Mouse (Mus musculus) lung, adult 2 months (tissue): Measurements from ENCODE around the gene Wdr70. TPM values are rescaled to one million over a fixed set of nuclear protein-coding genes. Genes with fewer than 3 reads are reported as not detected.

Experiments used
- DNase-seq: peaks from one replicate; pipeline ENCODE4 v3.0.0; 2022
- H3K4me1 ChIP-seq: fragments of 200-500 bp; 2 replicates; pipeline ENCODE4 v1.6.1; 2011; ENCODE audit warnings: low read length; ENCODE audit not compliant: control insufficient read depth, insufficient read depth
- H3K4me3 ChIP-seq: fragments of 200-500 bp; replicated peaks from 2 replicates; pipeline ENCODE3; 2011; ENCODE audit warnings: low read depth, mild to moderate bottlenecking, control low read depth, low read length; ENCODE audit errors: extremely low read depth
- CTCF ChIP-seq: fragments of 200-500 bp; IDR thresholded peaks from 2 replicates; pipeline ENCODE4 v1.5.1; 2011; ENCODE audit warnings: mild to moderate bottlenecking, low read length, control low read depth; ENCODE audit not compliant: insufficient read depth
- POLR2A ChIP-seq: fragments of 200-500 bp; IDR thresholded peaks from 2 replicates; pipeline ENCODE4 v1.6.1; 2011; ENCODE audit warnings: low read depth, mild to moderate bottlenecking, control low read depth, low read length, borderline replicate concordance; ENCODE audit errors: extremely low read depth
- WGBS: fragments of 180-500 bp; shearing (Covaris S2); methylation state at CpG from one replicate; pipeline ENCODE4 v1.1.7; 2018; 5-methylcytosine and 5-hydroxymethylcytosine counted together
- polyA plus RNA-seq: library from polyadenylated mRNA; depleted of rRNA; stranded (reverse); fragments of >200 nt; gene quantifications from 2 replicates; pipeline ENCODE4 v1.2.3, GENCODE M21; 2012

Gene Wdr70
- polyA plus RNA-seq, 1 experiment: 10.9 TPM

DNA sequence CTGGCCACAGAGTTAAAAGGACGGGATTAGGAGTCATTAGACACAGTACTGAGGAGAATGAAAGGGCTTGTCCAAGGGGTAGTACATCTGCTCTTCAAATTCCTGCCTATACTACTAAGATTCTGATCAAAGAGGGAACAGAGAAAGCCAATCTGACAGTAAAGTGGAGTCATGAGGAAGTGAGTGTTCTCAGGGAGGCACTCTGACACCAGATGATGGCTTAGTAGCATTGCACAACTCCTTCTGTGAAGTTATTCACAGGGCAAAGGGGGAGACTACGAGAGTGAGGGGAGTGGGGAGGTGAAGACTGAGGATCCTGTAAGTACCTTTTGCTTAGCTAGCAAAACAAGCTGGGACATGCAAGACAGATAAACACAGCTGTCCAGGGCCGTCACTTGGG is 61.2 kb downstream of the Wdr70 start:
- no peak for DNase-seq
- no peak overlapping the region for H3K4me3 ChIP-seq
- TF ChIP-seq POLR2A (no peak), CTCF (no peak)
- H3K4me1 ChIP-seq: no peaks in the 10 kb centered on the region
- 75% methylated on average over 3 of the region's 3 CpGs for WGBS

DNA sequence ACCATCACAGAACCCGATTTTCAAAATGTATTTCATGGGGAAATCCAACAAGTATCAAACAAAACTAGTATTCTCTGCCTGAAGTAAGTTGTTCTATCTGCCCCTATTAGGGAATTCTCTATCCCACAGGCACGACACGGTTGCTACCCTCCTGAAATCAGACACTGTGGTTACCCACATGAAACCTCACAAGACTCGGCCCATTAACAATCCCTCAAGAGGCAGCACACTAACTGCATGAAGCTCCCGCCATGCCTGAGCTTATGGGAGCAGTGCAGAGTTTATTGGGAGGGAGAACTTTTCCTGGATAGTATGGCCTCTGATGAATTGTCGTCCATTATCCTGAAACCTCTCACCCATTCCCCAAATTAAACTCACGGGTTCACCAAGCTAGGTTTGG is 67.8 kb downstream of the Wdr70 start:
- H3K4me1 ChIP-seq: no peaks in the 10 kb centered on the region
- WGBS: 86% methylated on average over 7 of the region's 7 CpGs
- no peak for DNase-seq
- TF ChIP-seq CTCF (no peak), POLR2A (no peak)
- H3K4me3 ChIP-seq: no peak overlapping the region

- no peak for DNase-seq
- TF ChIP-seq CTCF (no peak), POLR2A (no peak)
- Histone ChIP-seq H3K4me3 (no peak overlapping the region), H3K4me1 (no peaks in the 10 kb centered on the region)
- WGBS: 86% methylated on average over 3 of the region's 3 CpGs
Measured at GRCm38 (mm10) chr15:8030643-8031042, 68.4 kb downstream of the Wdr70 start.

GRCm38 (mm10) chr15:8027503-8027902 is 71.5 kb downstream of the Wdr70 start:
- no peak for DNase-seq
- WGBS: 92% methylated on average over 2 of the region's 2 CpGs

GRCm38 (mm10) chr15:8011418-8011817 is 87.6 kb downstream of the Wdr70 start:
- no peak for DNase-seq
- TF ChIP-seq CTCF (no peak), POLR2A (no peak)
- H3K4me3 ChIP-seq: no peak overlapping the region
- WGBS: 96% methylated on average over 7 of the region's 7 CpGs
- H3K4me1 ChIP-seq: no peaks in the 10 kb centered on the region

More at GRCm38 (mm10) chr15:8027503-8027902, 71.5 kb downstream of the Wdr70 start:
- TF ChIP-seq CTCF (no peak), POLR2A (no peak)
- no peaks in the 10 kb centered on the region for H3K4me1 ChIP-seq
- H3K4me3 ChIP-seq: no peak overlapping the region

- TF ChIP-seq POLR2A: no peak
- TF ChIP-seq CTCF: no peak
Measured at GRCm38 (mm10) chr15:8007413-8007812, 91.6 kb downstream of the Wdr70 start.

DNA sequence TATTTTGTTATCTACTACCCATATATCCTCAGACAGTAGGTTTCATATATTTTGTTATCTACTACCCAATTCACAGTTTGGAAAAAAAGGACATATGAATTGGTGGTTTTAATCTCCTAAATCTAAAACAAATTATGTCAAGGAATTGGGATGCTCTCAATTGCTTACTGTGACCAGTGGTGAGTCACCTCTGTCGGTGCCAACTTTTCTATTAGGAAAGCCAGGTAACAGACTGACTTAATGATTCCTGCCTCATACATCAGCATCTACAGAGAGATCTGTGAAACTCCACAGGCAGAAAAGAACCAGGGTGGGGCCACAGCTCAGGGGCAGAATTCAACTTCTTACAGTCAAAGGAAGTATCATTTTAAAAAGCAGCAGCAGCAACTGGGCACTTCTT is 93.0 kb downstream of the Wdr70 start:
- TF ChIP-seq CTCF (no peak), POLR2A (no peak)
- DNase-seq: no peak
- no peaks in the 10 kb centered on the region for H3K4me1 ChIP-seq
- no peak overlapping the region for H3K4me3 ChIP-seq
- WGBS: 76% methylated on average over 1 of the region's 1 CpGs

More at GRCm38 (mm10) chr15:8007413-8007812, 91.6 kb downstream of the Wdr70 start:
- DNase-seq: no peak
- WGBS: 85% methylated on average over 8 of the region's 8 CpGs
- H3K4me1 ChIP-seq: no peaks in the 10 kb centered on the region
- H3K4me3 ChIP-seq: no peak overlapping the region

GRCm38 (mm10) chr15:8005506-8005905 is 93.5 kb downstream of the Wdr70 start:
- WGBS: 60% methylated on average over 5 of the region's 5 CpGs
- H3K4me1 ChIP-seq: no peaks in the 10 kb centered on the region
- peak; percentile 13 for DNase-seq
- TF ChIP-seq CTCF (no peak), POLR2A (no peak)
- no peak overlapping the region for H3K4me3 ChIP-seq

DNA sequence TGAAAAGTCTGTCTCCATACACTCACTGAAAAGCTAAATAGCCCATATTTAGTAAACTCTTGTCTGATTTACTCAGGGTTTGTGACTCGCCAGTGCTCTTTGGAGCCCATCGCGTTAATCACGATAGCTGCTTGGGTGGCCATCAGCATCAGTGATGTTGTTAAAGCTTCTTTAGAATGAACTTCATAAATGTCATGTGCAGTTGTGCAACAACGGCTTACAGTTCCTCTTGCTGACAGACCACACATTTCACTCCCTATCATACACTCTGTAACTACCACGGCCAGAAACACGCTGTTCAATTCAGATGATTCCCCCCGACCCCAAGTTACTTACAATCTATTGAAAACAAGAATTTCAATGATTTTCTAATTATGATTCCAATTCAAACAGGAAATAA is 95.2 kb downstream of the Wdr70 start:
- DNase-seq: no peak
- 74% methylated on average over 8 of the region's 8 CpGs for WGBS
- TF ChIP-seq POLR2A (no peak), CTCF (no peak)
- Histone ChIP-seq H3K4me1 (no peaks in the 10 kb centered on the region), H3K4me3 (no peak overlapping the region)

DNA sequence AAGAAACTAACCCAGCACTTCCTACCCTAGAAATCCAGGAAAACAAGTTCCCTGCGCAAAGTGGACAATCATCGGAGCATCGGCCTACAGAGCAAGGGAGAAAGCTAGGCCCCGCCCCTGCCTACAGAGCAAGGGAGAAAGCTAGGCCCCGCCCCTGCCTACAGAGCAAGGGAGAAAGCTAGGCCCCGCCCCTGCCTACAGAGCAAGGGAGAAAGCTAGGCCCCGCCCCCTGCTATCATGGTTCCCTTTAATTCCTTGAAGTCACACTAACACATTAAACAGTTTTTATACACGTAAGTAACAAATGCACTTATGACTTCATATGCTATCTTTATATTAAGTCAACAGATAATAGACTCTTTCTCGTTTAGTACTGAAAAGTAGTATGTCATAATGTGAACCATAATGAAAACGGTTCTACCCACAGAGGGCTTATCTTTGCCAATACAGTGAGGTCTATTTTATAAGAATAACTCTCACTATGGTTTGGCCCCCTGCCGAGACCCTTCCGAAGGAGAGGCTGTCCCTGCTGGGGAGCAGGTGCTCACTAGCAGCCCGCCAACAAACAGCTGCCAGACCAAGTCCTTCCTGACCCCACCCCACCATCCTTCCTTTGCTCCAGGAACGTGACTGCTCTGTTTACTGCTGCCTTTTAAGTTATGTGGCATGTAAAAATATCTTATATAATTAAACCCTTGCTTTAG is 100.0 kb downstream of the Wdr70 start:
- Histone ChIP-seq H3K4me3 (no peak overlapping the region), H3K4me1 (no peaks in the 10 kb centered on the region)
- no peak for DNase-seq
- WGBS: 63% methylated on average over 14 of the region's 14 CpGs
- TF ChIP-seq POLR2A: no peak
- TF ChIP-seq CTCF: no peak

DNA sequence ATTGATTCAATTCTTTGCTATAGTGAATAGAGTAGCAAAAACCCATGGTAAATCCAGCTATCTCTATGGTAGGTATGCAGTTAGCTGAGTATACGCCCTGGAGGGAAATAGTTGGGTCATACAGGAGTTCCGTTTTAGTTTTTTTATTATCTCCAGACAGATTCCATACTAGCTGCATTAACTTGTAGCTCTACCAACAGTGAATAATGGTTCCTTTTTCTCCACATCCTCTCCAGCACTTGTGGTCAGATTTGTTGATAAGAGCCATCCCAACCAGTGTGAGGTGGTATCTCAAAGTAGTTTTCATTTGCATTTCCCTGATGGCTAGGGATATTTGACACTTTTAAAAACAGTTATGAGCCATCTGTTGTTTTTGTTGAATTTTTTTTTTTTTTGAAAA is 100.9 kb downstream of the Wdr70 start:
- TF ChIP-seq CTCF (no peak), POLR2A (no peak)
- WGBS: 69% methylated on average over 2 of the region's 2 CpGs

More for the DNA sequence above, 100.9 kb downstream of the Wdr70 start:
- H3K4me1 ChIP-seq: no peaks in the 10 kb centered on the region
- DNase-seq: no peak
- H3K4me3 ChIP-seq: no peak overlapping the region
